Mouse (Mus musculus): ENCODE measurements at regions not wholly inside any gene's neighbourhood (a gene's known extent, or its start where the extent isn't known, plus 50 kb on each side); places are given as distances from the start of the nearest gene placed in this dataset.
"Not testable (repeated sequence)": the region's sequence is repeated elsewhere in the genome, so short reads cannot be mapped to it uniquely, and the experiment has no call there.

DNA sequence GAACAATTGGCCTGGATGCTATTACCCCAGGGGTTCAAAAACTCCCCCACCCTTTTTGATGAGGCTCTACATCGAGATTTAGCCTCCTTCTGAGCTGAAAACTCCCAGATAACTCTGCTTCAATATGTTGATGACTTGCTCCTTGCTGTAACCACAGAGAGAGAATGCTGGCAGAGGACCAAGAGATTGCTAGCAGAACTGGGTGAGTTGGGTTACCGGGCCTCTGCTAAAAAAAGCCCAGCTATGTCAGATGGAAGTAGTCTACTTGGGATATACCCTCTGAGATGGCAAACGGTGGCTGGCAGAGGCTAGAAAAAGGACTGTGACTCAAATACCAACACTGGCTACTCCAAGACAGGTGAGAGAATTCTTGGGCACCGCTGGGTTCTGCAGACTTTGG is 63.9 kb upstream of the Gm906 start:
- H3K4me1 ChIP-seq; H3K4me3 ChIP-seq; H3K9me3 ChIP-seq; H3K36me3 ChIP-seq (replicated peaks); DNase-seq (ENCODE audit: low spot score); H3K27ac ChIP-seq (replicated peaks); H3K27me3 ChIP-seq (replicated peaks; ENCODE audit: low read depth, poor library complexity, severe bottlenecking): not testable (repeated sequence)
- WGBS, result 80% methylated on average over 4 of the region's 4 CpGs

DNA sequence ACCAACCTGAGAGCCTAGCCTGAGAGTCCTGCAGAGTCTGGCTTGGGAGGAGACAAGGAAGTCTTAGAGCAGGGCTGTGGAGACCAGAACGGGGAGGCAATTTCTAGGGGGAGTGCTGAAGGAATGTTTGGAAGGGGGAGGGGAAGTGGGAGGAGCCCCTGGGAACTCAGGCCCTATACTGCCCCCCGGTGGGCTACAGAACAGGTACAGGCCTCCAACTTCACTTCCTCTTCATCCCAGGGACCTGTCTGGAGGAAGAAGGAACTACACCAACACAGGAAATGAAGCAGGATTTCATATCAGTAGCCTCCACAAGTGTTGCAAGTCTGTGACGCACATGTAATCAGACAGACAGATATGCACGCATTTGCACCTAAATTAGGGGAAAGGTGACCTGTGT is 72.4 kb upstream of the Gm906 start:
- Histone ChIP-seq H3K9me3 (no peaks in the 10 kb centered on the region), H3K4me1 (no peaks in the 10 kb centered on the region), H3K27ac (replicated peaks) (no peak overlapping the region), H3K27me3 (replicated peaks; ENCODE audit: low read depth, poor library complexity, severe bottlenecking) (no peaks in the 10 kb centered on the region), H3K36me3 (replicated peaks) (no peaks in the 10 kb centered on the region), H3K4me3 (no peak overlapping the region)
- 56% methylated on average over 4 of the region's 4 CpGs for WGBS
- peak; percentile 14 for DNase-seq (ENCODE audit: low spot score)

DNA sequence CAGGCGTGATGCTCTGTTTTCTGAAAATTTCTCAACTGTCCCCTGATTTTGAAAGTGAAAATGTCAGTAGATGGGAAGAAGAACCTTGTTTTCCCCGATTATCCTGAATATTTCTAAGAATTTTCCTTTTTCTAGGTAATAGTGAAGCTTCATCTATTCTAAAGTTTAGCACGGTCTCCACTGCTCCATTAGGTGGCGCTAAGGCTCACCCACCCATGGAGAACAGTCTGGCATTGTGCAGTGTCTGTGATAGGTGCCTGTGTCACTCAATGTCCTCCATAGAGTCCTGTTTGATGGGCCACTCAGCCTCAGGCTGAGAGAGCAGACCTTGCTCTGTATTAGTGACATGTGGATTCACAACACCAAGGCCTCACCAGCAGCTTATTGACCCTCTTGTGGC is 78.5 kb upstream of the Gm906 start:
- Histone ChIP-seq H3K4me1 (no peaks in the 10 kb centered on the region), H3K27me3 (replicated peaks; ENCODE audit: low read depth, poor library complexity, severe bottlenecking) (no peaks in the 10 kb centered on the region), H3K9me3 (no peaks in the 10 kb centered on the region), H3K27ac (replicated peaks) (no peak overlapping the region), H3K4me3 (no peak overlapping the region), H3K36me3 (replicated peaks) (no peaks in the 10 kb centered on the region)
- DNase-seq (ENCODE audit: low spot score), result no peak
- 60% methylated on average over 4 of the region's 4 CpGs for WGBS

DNA sequence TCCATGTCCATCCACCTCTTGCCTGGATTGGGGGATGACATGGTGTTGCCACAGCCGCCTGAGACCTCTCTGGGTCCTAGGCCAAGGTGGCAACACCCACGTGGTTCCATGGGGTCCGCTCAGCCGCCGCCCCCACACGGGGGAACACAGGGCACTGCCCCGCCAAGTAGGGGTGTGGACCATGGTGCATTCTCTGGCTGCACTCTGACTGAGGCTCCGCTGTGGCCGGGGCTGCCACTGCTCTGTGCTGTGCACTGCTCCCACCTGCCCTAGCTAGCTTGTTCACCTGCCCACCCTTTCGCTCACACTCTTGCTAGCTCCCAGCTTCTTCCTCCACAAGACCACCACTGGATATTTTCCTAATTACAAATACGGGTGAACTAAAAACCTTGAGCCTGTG is 73.5 kb upstream of the Fbxw17 start:
- Histone ChIP-seq H3K27me3 (replicated peaks; ENCODE audit: low read depth, poor library complexity, severe bottlenecking) (no peaks in the 10 kb centered on the region), H3K4me1 (no peaks in the 10 kb centered on the region), H3K9me3 (0 out of 2 replicates have a peak, but pooled peaks cover 3% of the 10 kb centered on the region), H3K27ac (replicated peaks) (no peak overlapping the region), H3K36me3 (replicated peaks) (no peaks in the 10 kb centered on the region), H3K4me3 (no peak overlapping the region)
- no peak for DNase-seq (ENCODE audit: low spot score)
- WGBS, result 96% methylated on average over 11 of the region's 11 CpGs

DNA sequence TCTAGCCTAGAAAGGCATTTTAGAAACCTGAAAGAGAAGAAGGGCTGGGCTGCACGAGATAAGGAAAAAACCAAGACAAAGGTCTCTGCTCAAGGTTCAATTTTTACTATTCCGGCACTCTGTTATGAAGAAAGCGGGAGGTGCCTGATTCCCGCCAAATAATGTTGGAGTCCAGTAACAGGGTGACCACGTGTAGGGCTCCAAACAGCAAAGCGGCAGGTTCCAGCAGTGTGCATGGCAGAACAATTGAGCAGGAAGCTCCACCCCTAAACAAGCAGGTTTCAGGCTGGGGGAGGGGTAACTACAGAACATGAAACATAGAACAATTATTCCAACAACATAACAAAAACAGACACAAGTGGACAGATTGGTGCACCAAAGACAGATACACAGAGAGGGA is 65.7 kb upstream of the Fbxw17 start:
- Histone ChIP-seq H3K4me1 (no peaks in the 10 kb centered on the region), H3K4me3 (no peak overlapping the region), H3K27me3 (replicated peaks; ENCODE audit: low read depth, poor library complexity, severe bottlenecking) (no peaks in the 10 kb centered on the region), H3K36me3 (replicated peaks) (no peaks in the 10 kb centered on the region), H3K9me3 (no peaks in the 10 kb centered on the region), H3K27ac (replicated peaks) (no peak overlapping the region)
- WGBS, result 87% methylated on average over 6 of the region's 6 CpGs
- DNase-seq (ENCODE audit: low spot score), result no peak

DNA sequence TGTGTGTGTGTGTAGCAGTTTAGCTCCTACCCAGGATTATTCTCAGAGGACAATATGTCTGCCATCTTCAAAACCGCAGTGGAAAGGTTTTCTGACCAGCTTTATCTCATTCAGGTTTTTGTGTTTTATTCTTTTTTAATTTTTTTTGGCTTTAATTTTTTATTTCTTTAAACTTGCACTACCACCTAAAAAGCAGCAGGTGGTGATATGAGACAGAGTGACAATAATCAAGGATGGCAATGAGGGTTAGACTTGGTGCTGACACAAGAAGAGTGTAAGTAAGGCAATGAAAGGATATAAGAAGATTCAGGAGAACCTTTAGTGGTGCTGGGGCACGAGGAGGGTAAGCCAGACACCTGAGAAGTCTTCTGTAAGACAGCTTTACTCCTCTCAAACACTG is 62.4 kb upstream of the Fbxw17 start:
- no peak overlapping the region for H3K4me3 ChIP-seq
- H3K27me3 ChIP-seq (replicated peaks; ENCODE audit: low read depth, poor library complexity, severe bottlenecking), result no peaks in the 10 kb centered on the region
- H3K27ac ChIP-seq (replicated peaks), result no peak overlapping the region
- H3K36me3 ChIP-seq (replicated peaks), result no peaks in the 10 kb centered on the region
- WGBS, result 74% methylated on average over 2 of the region's 2 CpGs
- no peaks in the 10 kb centered on the region for H3K9me3 ChIP-seq
- DNase-seq (ENCODE audit: low spot score), result no peak
- no peaks in the 10 kb centered on the region for H3K4me1 ChIP-seq

DNA sequence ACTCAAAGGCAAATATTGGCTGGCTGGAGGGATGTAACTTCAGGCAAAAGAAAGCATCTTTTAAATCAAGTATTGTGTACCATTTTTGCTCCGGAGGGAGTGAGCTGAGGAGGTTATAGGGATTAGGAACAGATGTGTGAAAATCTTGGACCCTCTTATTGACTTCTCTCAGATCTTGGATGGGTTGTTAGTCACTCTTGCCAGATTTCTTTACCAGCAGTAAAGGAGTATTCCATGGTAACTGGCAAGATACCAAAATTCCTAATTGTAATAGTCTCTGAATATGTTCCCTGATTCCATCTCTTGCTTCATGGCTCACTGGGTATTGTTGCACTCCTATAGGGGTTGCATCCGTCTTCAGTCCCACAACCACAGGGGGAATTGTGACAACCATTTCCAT is 58.1 kb upstream of the Fbxw17 start:
- H3K4me3 ChIP-seq, result no peak overlapping the region
- DNase-seq (ENCODE audit: low spot score), result no peak
- H3K4me1 ChIP-seq, result no peaks in the 10 kb centered on the region
- WGBS, result 75% methylated on average over 2 of the region's 2 CpGs
- no peaks in the 10 kb centered on the region for H3K27me3 ChIP-seq (replicated peaks; ENCODE audit: low read depth, poor library complexity, severe bottlenecking)
- H3K36me3 ChIP-seq (replicated peaks), result no peaks in the 10 kb centered on the region
- H3K27ac ChIP-seq (replicated peaks), result no peak overlapping the region
- no peaks in the 10 kb centered on the region for H3K9me3 ChIP-seq

All from embryonic facial prominence, embryonic 10.5 days (tissue).